Comparison of ENCODE assay signal across 12 mouse cellular contexts in the genomic region with DNA sequence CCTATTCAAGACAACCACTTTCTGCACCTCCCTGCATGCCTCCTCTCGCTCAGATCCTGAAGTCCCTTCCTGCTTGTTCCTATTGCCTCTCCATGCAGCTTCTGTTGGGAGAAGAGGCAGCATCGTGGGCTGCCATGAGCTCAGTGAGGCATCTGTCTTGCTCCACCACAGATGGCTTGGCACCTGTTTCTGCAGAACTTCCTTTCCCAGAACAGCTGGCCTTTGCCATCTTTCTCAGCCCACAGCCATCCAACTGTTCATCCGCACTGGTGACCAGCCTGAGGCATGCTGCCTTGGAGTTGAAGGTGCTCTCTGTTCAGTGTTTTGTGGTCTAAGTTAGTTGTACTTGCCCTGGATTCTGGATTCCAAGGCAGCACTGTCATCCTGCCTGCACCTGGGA.
DNase-seq lines count a peak whose midpoint lies in the region; ATAC-seq and TF ChIP-seq lines count a peak whose summit lies in the region.
"Had no signal": no experiment of that assay in that cellular context is flagged by ENCODE, and none has a peak within 500 bp of the region (broad histone marks: within the 10 kb centered on the region; RNA-seq: fewer than 3 reads in every experiment).

No protein-coding gene starts in this region.

- peak; percentile 40 for DNase-seq in Muller cell, postnatal 12 days (ENCODE audit: inconsistent ontology term)
- DNase-seq in Patski (ENCODE audit: low read depth, low spot score) = peak; percentile 19
- DNase-seq in layer of hippocampus, adult 2 months (ENCODE audit: low spot score in 2 of 2) = peak; percentile 71 to 73
- peak; percentile 72 to 81 for DNase-seq in left cerebral cortex, postnatal 36 days (ENCODE audit: low spot score in 2 of 2)
- DNase-seq in kidney, postnatal 4 days = no peak
- no peak for DNase-seq in heart, postnatal 36 days
- DNase-seq: adrenal gland, postnatal 10 days; kidney, postnatal 36 days; thymus, postnatal 36 days had no signal

- H3K36me3 ChIP-seq in liver, embryonic 12.5 days = no peaks in the 10 kb centered on the region

- no peak overlapping the region for H3K9ac ChIP-seq in liver, embryonic 12.5 days

- in situ Hi-C loops in Patski (cut with MboI; ENCODE audit: low pct_unique_long_range_greater_than_20kb) = no loop called here

- H3K27ac ChIP-seq in layer of hippocampus, adult 2 months = no peak overlapping the region
- H3K27ac ChIP-seq in liver, embryonic 12.5 days = no peak overlapping the region

- H3K27me3 ChIP-seq in Patski = no peaks in the 10 kb centered on the region
- H3K27me3 ChIP-seq in liver, embryonic 12.5 days (replicated peaks) = no peaks in the 10 kb centered on the region

- no peak overlapping the region for H3K4me3 ChIP-seq in layer of hippocampus, adult 2 months
- no peak overlapping the region for H3K4me3 ChIP-seq in liver, embryonic 12.5 days
- H3K4me3 ChIP-seq: myocyte had no signal

- ATAC-seq in Patski = peak; percentile 57
- no peak for ATAC-seq in liver, embryonic 12.5 days
- ATAC-seq: lung, postnatal 0 days had no signal

- no peak for TF ChIP-seq CTCF in Patski (IDR thresholded peaks at IDR 0.05)
- TF ChIP-seq CTCF in layer of hippocampus, adult 2 months (conservative IDR thresholded peaks at IDR 0.05) = no peak

- H3K4me2 ChIP-seq in liver, embryonic 12.5 days = no peak overlapping the region

- CTCF ChIA-PET in Patski (lab: Charles Lee) = no interaction called here

- WGBS in liver, embryonic 12.5 days (ENCODE audit: insufficient replicate concordance) = 60% methylated on average over 3 of the region's 3 CpGs

- 0 out of 2 replicates have a peak, but pooled peaks cover 3% of the 10 kb centered on the region for H3K9me3 ChIP-seq in liver, embryonic 12.5 days (replicated peaks)

- no peaks in the 10 kb centered on the region for H3K4me1 ChIP-seq in liver, embryonic 12.5 days

- intact Hi-C loops in left cerebral cortex, postnatal 36 days (cut with DNase I) = no loop called here
- intact Hi-C loops in heart, postnatal 36 days (cut with DNase I) = no loop called here

- POLR2A ChIA-PET in Patski (lab: Charles Lee) = no interaction called here

Comparison
In these comparisons a context has a peak if more than half of its experiments do, and no peak if none do; other contexts are left out.
1. DNase-seq: peak in Muller cell, postnatal 12 days (single experiment), Patski (single experiment), layer of hippocampus, adult 2 months (2 of 2) and left cerebral cortex, postnatal 36 days (2 of 2); none in kidney, postnatal 4 days (0 of 2) and heart, postnatal 36 days (0 of 2).